Mouse (Mus musculus) MEL (cell line): Measurements from ENCODE around the gene Trpm1. TPM values are rescaled to one million over a fixed set of nuclear protein-coding genes. Genes with fewer than 3 reads are reported as not detected.

ENCODE experiments used
- DNase-seq: peaks from one replicate; pipeline ENCODE4 v3.0.0; 2011; ENCODE audit warnings: low read depth, low spot score
- H3K27ac ChIP-seq: 2 replicates; pipeline ENCODE4 v1.5.1; 2012; ENCODE audit warnings: low read depth, mild to moderate bottlenecking, control low read depth, low read length, moderate library complexity; ENCODE audit not compliant: control insufficient read depth
- H3K27me3 ChIP-seq, 2 experiments: fragments of 150-350 bp in 1 of 2; sonication (generic) in 1 of 2; 2 replicates each; pipeline ENCODE4 v1.6.1; 2012; ENCODE audit warnings: low read length in 2 of 2, mild to moderate bottlenecking in 2 of 2, improper control_type of control experiment in 1 of 2, moderate library complexity in 1 of 2; ENCODE audit not compliant: insufficient read depth in 2 of 2, control insufficient read depth in 1 of 2
- H3K36me3 ChIP-seq, 2 experiments: 2 replicates each; pipeline ENCODE4 v1.6.1; 2012 to 2014; ENCODE audit warnings: low read length in 2 of 2, improper control_type of control experiment in 1 of 2, inconsistent platforms in 1 of 2, mild to moderate bottlenecking in 1 of 2; ENCODE audit not compliant: insufficient read depth in 2 of 2, control insufficient read depth in 1 of 2
- H3K4me1 ChIP-seq, 2 experiments: fragments of 150-350 bp in 1 of 2; sonication (generic) in 1 of 2; 2 replicates each; pipeline ENCODE4 v1.6.1; 2012; ENCODE audit warnings: low read length in 2 of 2, improper control_type of control experiment in 1 of 2, mild to moderate bottlenecking in 1 of 2; ENCODE audit not compliant: insufficient read depth in 2 of 2, control insufficient read depth in 1 of 2
- H3K4me3 ChIP-seq, 2 experiments: fragments of 150-350 bp in 1 of 2; sonication (generic) in 1 of 2; 2 replicates each; pipeline ENCODE4 v1.5.1; 2012; ENCODE audit warnings: low read depth in 2 of 2, low read length in 2 of 2, mild to moderate bottlenecking in 2 of 2, moderate library complexity in 2 of 2, control low read depth in 1 of 2, improper control_type of control experiment in 1 of 2; ENCODE audit not compliant: control insufficient read depth in 1 of 2, insufficient read depth in 1 of 2
- H3K79me2 ChIP-seq: 2 replicates; pipeline ENCODE4 v1.6.1; 2012; ENCODE audit warnings: mild to moderate bottlenecking, low read length, moderate library complexity; ENCODE audit not compliant: control insufficient read depth, poor library complexity, insufficient read depth
- H3K9ac ChIP-seq: 2 replicates; pipeline ENCODE4 v1.6.1; 2012; ENCODE audit warnings: low read depth, mild to moderate bottlenecking, control low read depth, low read length, moderate library complexity; ENCODE audit not compliant: control insufficient read depth, poor library complexity, severe bottlenecking
- H3K9me3 ChIP-seq: fragments of 150-350 bp; sonication (generic); replicated peaks from 2 replicates; pipeline ENCODE4 v1.6.1; 2012; ENCODE audit warnings: mild to moderate bottlenecking, low read length, improper control_type of control experiment, moderate library complexity; ENCODE audit not compliant: insufficient read depth
- BHLHE40 ChIP-seq: IDR thresholded peaks from 2 replicates; pipeline ENCODE4 v1.6.1; 2012; ENCODE audit warnings: low read depth, mild to moderate bottlenecking, inconsistent platforms, low read length, improper control_type of control experiment, borderline replicate concordance
- CHD1 ChIP-seq: IDR thresholded peaks from 2 replicates; pipeline ENCODE4 v1.6.1; 2012; ENCODE audit warnings: low read depth, mild to moderate bottlenecking, inconsistent platforms, low read length, improper control_type of control experiment
- CHD2 ChIP-seq: IDR thresholded peaks from 2 replicates; pipeline ENCODE4 v1.6.1; 2011; ENCODE audit warnings: low read length, improper control_type of control experiment
- E2F4 ChIP-seq: IDR thresholded peaks from 2 replicates; pipeline ENCODE4 v1.6.1; 2011; ENCODE audit warnings: low read depth, low read length, improper control_type of control experiment, borderline replicate concordance
- ETS1 ChIP-seq: IDR thresholded peaks from 2 replicates; pipeline ENCODE4 v1.6.1; 2012; ENCODE audit warnings: low read depth, mild to moderate bottlenecking, inconsistent platforms, low read length, improper control_type of control experiment, moderate library complexity
- GABPA ChIP-seq: IDR thresholded peaks from 2 replicates; pipeline ENCODE4 v1.6.1; 2012; ENCODE audit warnings: low read depth, mild to moderate bottlenecking, inconsistent platforms, low read length, improper control_type of control experiment, moderate library complexity
- GATA1 ChIP-seq: IDR thresholded peaks from 2 replicates; pipeline ENCODE4 v1.6.1; 2011; ENCODE audit warnings: low read depth, low read length, improper control_type of control experiment
- HCFC1 ChIP-seq: IDR thresholded peaks from 2 replicates; pipeline ENCODE4 v1.6.1; 2012; ENCODE audit warnings: low read depth, mild to moderate bottlenecking, inconsistent platforms, low read length, improper control_type of control experiment, moderate library complexity
- KAT2A ChIP-seq: conservative IDR thresholded peaks from 2 replicates; pipeline ENCODE4 v1.6.1; 2012; ENCODE audit warnings: low read depth, low read length, improper control_type of control experiment, inconsistent platforms
- MAFK ChIP-seq: IDR thresholded peaks from 2 replicates; pipeline ENCODE4 v1.6.1; 2011; ENCODE audit warnings: low read depth, mild to moderate bottlenecking, low read length, improper control_type of control experiment, borderline replicate concordance
- MAX ChIP-seq: IDR thresholded peaks from 2 replicates; pipeline ENCODE4 v1.6.1; 2011; ENCODE audit warnings: low read length, improper control_type of control experiment
- MEF2A ChIP-seq: IDR thresholded peaks from 2 replicates; pipeline ENCODE4 v1.6.1; 2014; ENCODE audit warnings: low read depth, mild to moderate bottlenecking, inconsistent platforms, low read length, improper control_type of control experiment; ENCODE audit not compliant: poor library complexity, insufficient replicate concordance, severe bottlenecking; ENCODE audit errors: extremely low read depth
- MXI1 ChIP-seq: IDR thresholded peaks from 2 replicates; pipeline ENCODE4 v1.6.1; 2011; ENCODE audit warnings: mild to moderate bottlenecking, low read depth, low read length, improper control_type of control experiment
- POLR2A ChIP-seq, 2 experiments: IDR thresholded peaks; 2 replicates each; pipeline ENCODE4 v1.6.1; 2011 to 2012; ENCODE audit warnings: low read length in 2 of 2, mild to moderate bottlenecking in 2 of 2, control low read depth in 1 of 2, improper control_type of control experiment in 1 of 2, low read depth in 1 of 2, moderate library complexity in 1 of 2; ENCODE audit not compliant: control insufficient read depth in 1 of 2, insufficient read depth in 1 of 2, poor library complexity in 1 of 2
- POLR2AphosphoS5 ChIP-seq: IDR thresholded peaks from 2 replicates; pipeline ENCODE4 v1.6.1; 2012; ENCODE audit warnings: low read depth, borderline replicate concordance, mild to moderate bottlenecking, inconsistent platforms, low read length, moderate library complexity, mixed read lengths
- RAD21 ChIP-seq: IDR thresholded peaks from 2 replicates; pipeline ENCODE4 v1.6.1; 2011; ENCODE audit warnings: mild to moderate bottlenecking, low read depth, low read length, improper control_type of control experiment
- SMC3 ChIP-seq: IDR thresholded peaks from 2 replicates; pipeline ENCODE4 v1.6.1; 2011; ENCODE audit warnings: low read depth, low read length, improper control_type of control experiment
- TAL1 ChIP-seq: IDR thresholded peaks from 2 replicates; pipeline ENCODE4 v1.6.1; 2012; ENCODE audit warnings: mild to moderate bottlenecking, inconsistent platforms, low read length, moderate library complexity, mixed read lengths
- TBP ChIP-seq: IDR thresholded peaks from 2 replicates; pipeline ENCODE4 v1.8.0; 2011; ENCODE audit warnings: low read depth, low read length, improper control_type of control experiment
- UBTF ChIP-seq: IDR thresholded peaks from 2 replicates; pipeline ENCODE4 v1.6.1; 2012; ENCODE audit warnings: low read depth, mild to moderate bottlenecking, inconsistent platforms, low read length, improper control_type of control experiment, moderate library complexity, borderline replicate concordance; ENCODE audit not compliant: insufficient read depth
- USF1 ChIP-seq: IDR thresholded peaks from 2 replicates; pipeline ENCODE4 v1.6.1; 2014; ENCODE audit warnings: low read depth, mild to moderate bottlenecking, inconsistent platforms, low read length, improper control_type of control experiment, moderate library complexity
- USF2 ChIP-seq, 2 experiments: IDR thresholded peaks; 2 replicates each; pipeline ENCODE4 v1.6.1; 2011 to 2012; ENCODE audit warnings: improper control_type of control experiment in 2 of 2, low read length in 2 of 2, borderline replicate concordance in 1 of 2, inconsistent platforms in 1 of 2, low read depth in 1 of 2, mild to moderate bottlenecking in 1 of 2; ENCODE audit not compliant: insufficient read depth in 1 of 2
- ZMIZ1 ChIP-seq: IDR thresholded peaks from 2 replicates; pipeline ENCODE4 v1.6.1; 2012; ENCODE audit warnings: low read depth, mild to moderate bottlenecking, inconsistent platforms, low read length, improper control_type of control experiment, moderate library complexity
- polyA plus RNA-seq, 2 experiments: library from polyadenylated mRNA; stranded (reverse) in 1 of 2; unstranded in 1 of 2; fragments of >175 nt in 1 of 2; fragments of >200 nt in 1 of 2; gene quantifications; 2 replicates each; pipeline versions ENCODE4 v1.2.1 to v1.2.4; 2012; ENCODE audit warnings: low replicate concordance in 2 of 2, low read depth in 1 of 2; ENCODE audit not compliant: insufficient read length in 2 of 2, insufficient read depth in 1 of 2, missing spikeins in 1 of 2
- total RNA-seq: library from RNA; depleted of rRNA; stranded (reverse); fragments of 300-350 nt; gene quantifications from 2 replicates; pipeline ENCODE4 v1.2.3, GENCODE M21; 2012

The Trpm1 gene
- total and polyA plus RNA-seq, 3 experiments, result not detected

DNA sequence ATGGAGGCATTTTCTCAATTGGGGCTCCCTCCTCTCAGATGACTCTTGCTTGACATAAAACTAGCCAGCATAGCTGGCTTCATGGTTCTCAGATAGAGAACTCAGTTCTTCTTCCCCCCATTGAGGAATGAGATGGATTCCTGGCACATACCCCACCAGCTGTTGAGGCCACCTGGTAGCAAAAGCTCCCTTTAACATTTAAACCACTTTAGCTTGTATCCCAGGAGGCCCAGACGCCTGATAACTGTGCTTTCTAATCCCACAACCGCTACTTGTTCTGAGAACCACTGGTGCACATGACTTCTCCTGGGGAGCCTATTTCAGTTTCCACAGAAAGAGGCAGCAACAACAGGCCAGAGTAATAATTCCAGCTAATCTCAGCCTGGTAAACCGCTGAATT is 12.4 kb downstream of the Trpm1 start:
- Histone ChIP-seq H3K9ac (no peak overlapping the region), H3K36me3 (no peaks in the 10 kb centered on the region), H3K4me1 (no peaks in the 10 kb centered on the region), H3K79me2 (no peaks in the 10 kb centered on the region), H3K9me3 (no peaks in the 10 kb centered on the region), H3K4me3 (no peak overlapping the region), H3K27ac (no peak overlapping the region), H3K27me3 (no peaks in the 10 kb centered on the region; a peak in 1 of 4 replicates)
- no peak for TF ChIP-seq HCFC1
- no peak for TF ChIP-seq E2F4
- TF ChIP-seq RAD21, result no peak
- no peak for TF ChIP-seq POLR2A (IDR thresholded peaks at IDR 0.05; ENCODE audit: control insufficient read depth in 1 of 2, insufficient read depth in 1 of 2, low read depth in 1 of 2, low read length in 2 of 2, poor library complexity in 1 of 2)
- no peak for TF ChIP-seq MXI1
- no peak for TF ChIP-seq CHD2
- TF ChIP-seq GATA1, result no peak
- TF ChIP-seq SMC3, result no peak
- TF ChIP-seq POLR2AphosphoS5, result no peak
- no peak for TF ChIP-seq KAT2A
- no peak for TF ChIP-seq MEF2A
- TF ChIP-seq ZMIZ1, result no peak
- no peak for TF ChIP-seq UBTF
- TF ChIP-seq BHLHE40, result no peak
- TF ChIP-seq TAL1, result no peak
- TF ChIP-seq TBP, result no peak
- no peak for DNase-seq

DNA sequence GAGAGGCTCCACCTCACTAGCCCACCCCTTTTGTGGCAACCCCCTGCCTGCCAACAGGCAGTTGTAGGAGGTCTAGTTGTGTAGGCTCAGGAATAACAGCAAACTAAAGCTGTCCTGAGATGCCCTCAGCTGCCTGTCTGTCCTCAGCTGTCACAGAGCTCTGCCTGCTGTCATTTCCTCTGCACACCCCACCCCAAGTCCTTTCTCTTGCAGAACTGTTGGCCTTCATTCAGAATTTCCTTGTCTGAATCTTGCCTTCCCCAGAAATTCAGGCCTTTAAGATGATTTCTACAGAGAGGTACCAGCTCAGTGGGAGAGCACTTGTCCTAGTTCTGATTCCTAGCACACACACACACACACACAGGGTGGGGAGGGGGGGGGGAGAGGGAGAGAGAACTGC is 13.1 kb downstream of the Trpm1 start:
- H3K9ac ChIP-seq, result no peak overlapping the region
- no peaks in the 10 kb centered on the region for H3K36me3 ChIP-seq
- H3K4me1 ChIP-seq, result no peaks in the 10 kb centered on the region
- no peak overlapping the region for H3K4me3 ChIP-seq
- TF ChIP-seq ZMIZ1, result no peak
- H3K27me3 ChIP-seq, result no peaks in the 10 kb centered on the region; a peak in 1 of 4 replicates
- H3K27ac ChIP-seq, result no peak overlapping the region
- H3K79me2 ChIP-seq, result no peaks in the 10 kb centered on the region
- DNase-seq, result no peak
- H3K9me3 ChIP-seq, result no peaks in the 10 kb centered on the region

DNA sequence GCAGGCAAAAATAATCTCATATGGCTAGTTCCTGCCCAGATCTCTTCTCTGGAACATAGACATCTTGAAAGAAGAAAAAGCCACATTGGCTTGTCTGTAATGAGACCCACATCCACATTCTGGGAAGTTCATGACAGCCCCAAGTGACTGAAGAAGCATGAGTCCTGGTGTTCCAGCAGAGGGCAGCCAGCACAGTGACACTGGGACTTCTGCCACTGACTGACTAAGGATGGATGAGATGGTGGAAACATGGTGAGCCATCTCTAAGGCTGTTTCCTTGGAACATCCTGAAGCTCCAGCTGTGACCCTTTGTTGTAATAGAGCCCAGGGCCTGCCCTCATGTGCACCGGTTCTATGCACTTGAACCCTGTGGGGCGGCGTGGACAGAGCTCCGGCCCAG is 25.7 kb downstream of the Trpm1 start:
- Histone ChIP-seq H3K9ac (no peak overlapping the region), H3K4me3 (no peak overlapping the region), H3K4me1 (no peaks in the 10 kb centered on the region), H3K27me3 (peaks cover 0 to 3% of the 10 kb centered on the region in 2 experiments; a peak in 3 of 4 replicates), H3K79me2 (no peaks in the 10 kb centered on the region), H3K27ac (no peak overlapping the region), H3K36me3 (no peaks in the 10 kb centered on the region)
- DNase-seq, result no peak
- TF ChIP-seq MEF2A, result no peak
- no peak for TF ChIP-seq ETS1
- TF ChIP-seq MAX, result no peak
- no peak for TF ChIP-seq GATA1
- no peak for TF ChIP-seq CHD1
- TF ChIP-seq UBTF, result no peak
- no peak for TF ChIP-seq USF1
- TF ChIP-seq GABPA, result no peak
- TF ChIP-seq CHD2, result no peak
- TF ChIP-seq USF2 (IDR thresholded peaks at IDR 0.05; ENCODE audit: borderline replicate concordance in 1 of 2, insufficient read depth in 1 of 2, low read depth in 1 of 2, low read length in 2 of 2), result no peak
- TF ChIP-seq MAFK, result no peak
- TF ChIP-seq, all 39 proteins: peak for 0
- H3K9me3 ChIP-seq, result no peaks in the 10 kb centered on the region
